Mouse (Mus musculus): ENCODE data around the gene Kcnj5.
A peak's percentile ranks its signal among the peaks of the same experiment; 100 is the strongest.

Gene Kcnj5

DNA sequence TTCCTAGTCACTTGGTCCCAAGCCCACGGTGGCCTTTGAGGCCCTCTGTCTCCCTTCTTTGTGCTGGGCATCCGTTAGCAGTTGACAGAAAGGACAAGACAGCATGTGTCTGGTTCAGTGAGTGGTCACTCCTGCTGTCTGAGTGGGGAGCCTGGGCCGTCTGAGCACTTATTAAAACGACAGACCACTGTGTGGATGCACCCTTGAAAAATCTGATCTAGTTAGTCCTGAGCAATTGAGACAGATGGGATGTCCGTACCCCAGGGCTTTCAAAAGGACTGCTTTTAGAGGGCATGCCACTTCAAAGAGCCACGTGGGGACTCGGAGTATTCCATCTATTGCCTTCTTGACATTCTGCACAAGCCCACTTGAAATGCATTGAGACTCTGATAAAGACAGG is 20.5 kb downstream of the Kcnj5 start:
- no peak for DNase-seq (ENCODE audit: extremely low read depth, low read depth, low spot score)

DNA sequence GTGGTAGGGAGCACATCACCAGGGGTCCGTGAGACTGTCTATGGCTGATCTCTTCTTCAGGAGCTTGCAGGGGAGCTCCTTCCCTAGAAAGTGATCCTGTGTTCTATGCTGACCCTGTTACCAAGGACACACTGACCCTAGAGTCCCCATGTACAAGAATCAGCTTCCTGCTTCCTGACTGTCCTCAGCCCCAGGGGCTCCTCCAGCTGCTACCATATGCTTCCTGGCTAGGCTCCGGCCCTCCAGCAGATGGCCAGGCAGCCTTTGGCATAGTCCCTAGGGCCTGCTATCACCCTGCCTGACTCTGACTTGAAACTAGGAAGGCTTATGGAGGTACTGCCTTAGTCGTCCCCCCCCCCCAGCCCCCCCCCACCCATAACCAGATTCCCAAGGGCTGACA is 24.0 kb downstream of the Kcnj5 start:
- DNase-seq (ENCODE audit: extremely low read depth, low read depth, low spot score): no peak

DNA sequence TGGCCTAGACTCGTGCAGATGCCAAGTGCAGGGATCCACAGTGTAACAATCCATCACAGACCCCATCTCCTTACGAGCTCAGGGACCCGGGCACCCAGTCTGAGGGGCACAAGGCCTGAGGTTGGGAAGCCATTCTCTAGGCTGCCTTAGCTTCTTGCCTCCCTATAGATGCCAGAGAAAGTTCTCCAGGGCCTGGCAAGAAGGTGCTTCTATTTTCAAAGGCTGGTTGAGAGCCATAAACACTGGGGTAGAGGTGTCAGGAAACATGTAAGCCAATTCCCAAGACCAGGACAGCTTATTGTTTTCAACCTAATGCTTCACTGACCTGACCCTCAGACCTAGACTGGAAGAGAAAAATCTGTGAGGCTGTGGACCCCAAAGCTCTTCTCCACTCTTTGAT is 28.2 kb downstream of the Kcnj5 start:
- no peak for DNase-seq (ENCODE audit: extremely low read depth, low read depth, low spot score)

DNA sequence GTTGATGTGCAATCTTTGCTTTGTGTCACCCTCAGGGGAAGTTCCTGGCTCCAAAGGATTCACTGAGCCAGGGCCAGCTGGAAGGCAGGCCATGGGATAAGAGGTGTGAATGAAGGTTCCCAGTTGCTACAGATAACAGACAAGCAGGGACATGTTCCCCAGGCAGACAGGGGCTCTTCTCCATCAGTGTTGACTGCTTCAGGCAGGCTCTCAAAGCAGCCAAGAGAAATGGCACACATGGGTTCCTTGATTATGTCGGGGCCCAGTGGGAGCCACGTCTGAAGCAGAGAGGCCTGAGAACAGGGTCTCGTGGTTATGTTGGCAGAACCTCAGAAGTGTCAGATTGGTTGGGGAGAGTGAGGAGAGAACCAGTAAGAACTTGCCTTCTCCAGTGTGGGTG is 30.1 kb downstream of the Kcnj5 start:
- DNase-seq (ENCODE audit: extremely low read depth, low read depth, low spot score): peak; percentile 49

DNA sequence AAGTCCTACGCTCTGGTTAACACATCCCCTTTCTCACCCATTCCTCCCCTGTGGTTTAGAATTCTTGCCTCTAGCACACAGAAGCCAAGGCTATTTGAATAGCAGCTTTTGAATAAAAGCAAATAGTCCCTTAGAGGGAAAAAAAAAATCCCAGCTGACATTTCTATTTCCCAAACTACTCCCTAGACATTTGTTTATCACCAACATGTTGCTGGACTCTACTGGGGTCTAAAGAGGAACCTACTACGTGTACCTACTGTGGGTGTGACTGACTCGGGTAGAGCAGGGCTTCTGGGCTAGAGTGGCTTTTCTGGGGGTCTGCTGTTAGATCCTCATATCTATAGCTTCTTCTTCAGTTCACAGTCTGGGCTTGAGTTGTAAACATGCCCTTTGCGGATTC is 31.9 kb downstream of the Kcnj5 start:
- DNase-seq (ENCODE audit: extremely low read depth, low read depth, low spot score): no peak

DNA sequence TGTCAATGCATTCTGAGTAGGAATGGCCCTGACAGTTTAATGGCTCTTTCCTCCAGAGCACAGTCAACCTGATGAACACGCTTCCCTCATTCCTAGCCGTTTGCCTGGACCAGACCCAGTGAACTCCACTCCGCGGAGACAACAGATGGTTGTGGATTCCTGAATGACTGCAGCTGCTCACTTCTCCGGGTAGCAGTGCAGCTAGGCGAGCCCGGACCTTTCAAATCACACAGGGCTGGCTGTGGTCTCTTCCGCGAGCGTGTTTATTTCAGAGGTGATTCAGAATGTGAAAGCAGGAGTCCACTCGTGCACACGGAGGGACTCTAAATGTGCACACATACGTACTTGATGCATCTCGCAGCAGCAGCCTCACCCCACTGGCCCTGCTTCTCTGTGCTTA is 32.4 kb downstream of the Kcnj5 start:
- DNase-seq (ENCODE audit: extremely low read depth, low read depth, low spot score): no peak

DNA sequence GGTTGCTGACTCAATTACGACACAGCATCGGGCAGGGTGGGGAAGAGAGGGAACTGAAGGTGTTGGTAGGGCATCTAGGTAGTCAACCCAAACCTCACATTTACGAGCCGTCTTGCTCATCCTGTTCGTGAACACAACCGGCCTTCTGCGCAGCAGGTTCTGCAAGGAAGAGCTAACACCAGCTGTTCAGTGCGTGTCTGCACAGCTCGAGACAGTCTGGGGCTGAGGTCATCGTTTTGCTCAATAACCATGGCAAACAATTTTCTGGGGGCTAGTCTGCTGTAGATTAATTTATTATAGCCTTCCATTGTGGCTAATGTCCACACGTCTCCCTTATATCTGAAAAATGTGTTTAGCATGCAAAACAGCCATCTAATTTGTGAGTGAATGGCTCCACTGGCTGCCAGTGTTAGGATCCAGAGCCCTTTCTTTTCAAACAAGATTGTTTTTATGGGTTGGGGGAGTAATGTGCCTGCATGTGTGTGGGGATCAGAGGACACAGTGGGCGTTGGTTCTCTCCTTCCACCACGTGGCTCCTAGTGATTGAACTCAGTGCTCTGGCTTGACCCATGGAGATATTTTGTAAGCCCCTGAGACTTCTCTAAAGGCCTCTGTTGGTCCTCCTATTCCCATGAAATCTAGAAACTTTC is 41.5 kb downstream of the Kcnj5 start:
- no peak for DNase-seq (ENCODE audit: extremely low read depth, low read depth, low spot score)

DNA sequence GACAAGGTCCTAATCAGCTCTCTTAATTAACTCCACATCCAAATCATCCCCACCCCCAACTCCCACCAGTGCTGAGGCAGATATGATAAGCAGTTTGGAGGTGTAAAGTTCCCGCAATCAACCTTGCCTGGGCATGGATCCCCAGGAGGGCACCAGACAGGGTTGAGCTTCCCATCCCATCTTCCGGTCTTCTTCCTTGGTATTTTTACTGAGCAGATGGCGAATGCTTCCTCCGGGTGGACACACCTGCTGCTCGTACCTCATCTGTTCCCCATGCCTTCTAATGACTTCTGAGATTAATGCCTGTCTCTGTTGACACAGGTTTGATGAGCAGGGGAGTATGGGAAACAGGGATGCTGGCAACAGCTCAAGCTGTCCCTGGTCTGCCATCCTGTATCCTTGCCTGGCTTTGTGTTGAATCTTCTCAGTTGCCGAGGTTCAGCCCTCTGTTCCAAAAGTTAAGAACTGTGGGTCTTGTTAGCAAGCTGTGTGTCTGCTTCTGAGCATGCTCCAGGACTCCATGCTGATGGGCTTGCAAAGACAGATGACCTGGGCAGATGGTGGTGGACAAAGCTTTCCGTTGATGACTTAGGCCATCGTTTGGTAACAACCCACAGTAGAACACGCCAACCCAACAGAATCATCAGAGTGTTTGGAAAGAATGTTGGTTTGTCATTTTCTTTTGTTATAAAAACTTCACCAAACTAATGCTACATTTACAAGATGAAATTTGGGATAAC is 48.9 kb downstream of the Kcnj5 start:
- no peak for DNase-seq (ENCODE audit: extremely low read depth, low read depth, low spot score)

DNA sequence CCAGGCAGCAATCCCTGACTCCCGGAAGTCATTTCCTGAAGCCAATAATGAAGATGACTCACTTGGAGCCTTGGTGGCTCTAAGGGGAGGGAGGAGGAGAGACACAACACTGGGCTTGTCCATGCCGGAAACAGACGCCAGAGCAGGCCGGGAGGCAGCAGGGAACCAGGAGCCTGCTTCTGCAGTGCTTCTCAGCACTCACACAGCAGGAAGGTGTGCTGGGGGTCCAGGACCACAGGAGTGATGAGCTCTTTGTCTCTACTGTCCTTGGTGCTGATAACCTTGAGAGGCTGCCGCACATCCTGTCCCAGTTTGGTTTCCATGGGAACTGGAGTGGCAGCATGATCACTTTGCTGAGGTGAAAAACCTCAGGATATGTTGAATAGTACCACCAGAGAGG is 51.5 kb downstream of the Kcnj5 start:
- no peak for DNase-seq (ENCODE audit: extremely low read depth, low read depth, low spot score)

DNA sequence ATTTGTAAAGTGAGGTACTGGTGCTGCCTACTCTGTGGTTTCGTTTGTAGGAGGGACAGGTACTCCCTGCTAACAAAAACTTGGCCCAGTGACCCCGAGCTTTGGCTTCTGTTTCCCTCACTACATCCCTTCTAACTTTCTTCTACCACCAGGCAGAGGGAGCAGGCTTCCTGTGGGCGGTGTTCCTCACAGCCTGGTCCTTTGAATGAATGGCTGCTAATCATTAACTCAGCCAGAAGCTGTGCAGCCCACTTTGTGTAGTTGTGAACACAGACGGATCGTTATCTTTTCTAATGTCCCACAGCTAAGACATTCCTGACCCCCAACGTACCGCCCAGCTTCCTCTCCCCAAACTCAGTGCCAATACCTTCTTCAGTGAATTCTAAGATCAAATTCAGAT is 52.5 kb downstream of the Kcnj5 start:
- no peak for DNase-seq (ENCODE audit: extremely low read depth, low read depth, low spot score)

DNA sequence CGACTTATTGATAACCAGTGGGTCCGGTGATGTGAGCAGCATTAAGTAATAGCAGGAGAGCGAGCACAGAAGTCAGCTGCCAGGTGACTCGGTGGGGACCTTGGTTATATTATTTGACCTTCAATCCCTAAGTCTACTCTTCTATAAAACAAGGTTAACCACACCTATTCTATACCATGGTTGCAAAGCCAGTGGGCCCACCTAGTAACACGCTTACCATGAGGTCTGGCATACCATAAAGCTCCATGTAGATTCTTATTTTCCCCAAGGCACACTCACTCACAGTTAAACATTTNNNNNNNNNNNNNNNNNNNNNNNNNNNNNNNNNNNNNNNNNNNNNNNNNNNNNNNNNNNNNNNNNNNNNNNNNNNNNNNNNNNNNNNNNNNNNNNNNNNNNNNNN is 60.6 kb downstream of the Kcnj5 start:
- no peak for DNase-seq (ENCODE audit: extremely low read depth, low read depth, low spot score)

DNA sequence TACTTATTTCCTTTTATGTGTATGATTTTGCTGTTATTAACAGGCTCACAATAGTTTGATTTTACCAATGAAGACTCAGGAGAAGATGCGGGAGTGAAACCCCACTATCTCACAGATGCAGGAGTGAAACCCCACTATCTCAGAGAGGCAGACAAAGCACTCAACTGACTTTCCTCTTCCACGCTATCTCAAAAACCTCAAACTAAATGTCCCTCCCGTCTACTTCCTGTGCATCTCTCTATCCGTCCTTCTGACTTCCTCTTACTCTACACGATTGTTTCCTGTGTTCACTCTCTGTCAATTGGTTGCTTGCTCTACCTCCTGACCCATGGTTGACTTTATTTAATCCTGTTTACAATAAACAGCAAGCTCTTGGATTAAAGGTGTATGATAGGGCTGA is 63.7 kb downstream of the Kcnj5 start:
- DNase-seq (ENCODE audit: extremely low read depth, low read depth, low spot score): no peak

DNA sequence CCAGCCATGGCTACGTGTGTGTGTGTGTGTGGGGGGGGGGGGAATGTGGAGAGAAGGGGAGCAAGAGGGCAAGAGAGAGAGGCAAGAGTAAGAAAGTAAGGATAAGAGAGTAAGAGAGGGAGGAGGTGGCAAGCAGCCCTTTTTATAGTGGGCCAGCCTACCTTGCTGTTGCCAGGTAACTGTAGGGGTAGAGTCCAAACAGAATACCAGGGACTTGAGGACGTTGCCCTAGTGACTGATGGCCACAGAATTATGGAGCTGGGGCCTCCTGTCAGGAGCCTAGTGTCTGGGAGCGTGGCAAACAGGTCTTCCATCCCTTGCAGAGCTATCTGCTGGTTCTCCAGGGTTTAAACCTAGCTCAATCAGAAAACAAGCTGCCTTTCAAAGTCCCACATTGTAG is 64.4 kb downstream of the Kcnj5 start:
- no peak for DNase-seq (ENCODE audit: extremely low read depth, low read depth, low spot score)

DNA sequence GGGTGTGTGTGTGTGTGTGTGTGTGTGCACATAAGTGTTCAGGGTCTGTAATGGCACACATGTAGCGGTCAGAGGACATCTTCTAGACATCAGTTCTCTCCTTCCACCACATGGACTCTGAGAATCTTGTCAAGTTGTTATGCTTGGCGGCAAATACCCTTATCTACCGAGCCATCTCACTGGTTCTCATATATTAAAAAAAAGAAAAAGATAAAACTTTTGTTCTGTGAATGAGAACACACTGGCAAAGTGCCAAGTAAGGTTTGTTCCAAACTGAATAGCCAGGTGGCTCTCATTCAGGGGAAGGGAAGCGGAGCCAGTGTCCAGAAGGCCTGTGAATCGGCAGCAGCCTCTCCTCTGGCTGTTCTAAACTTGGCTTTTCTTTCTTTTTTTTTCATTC is 66.1 kb downstream of the Kcnj5 start:
- DNase-seq (ENCODE audit: extremely low read depth, low read depth, low spot score): no peak

DNA sequence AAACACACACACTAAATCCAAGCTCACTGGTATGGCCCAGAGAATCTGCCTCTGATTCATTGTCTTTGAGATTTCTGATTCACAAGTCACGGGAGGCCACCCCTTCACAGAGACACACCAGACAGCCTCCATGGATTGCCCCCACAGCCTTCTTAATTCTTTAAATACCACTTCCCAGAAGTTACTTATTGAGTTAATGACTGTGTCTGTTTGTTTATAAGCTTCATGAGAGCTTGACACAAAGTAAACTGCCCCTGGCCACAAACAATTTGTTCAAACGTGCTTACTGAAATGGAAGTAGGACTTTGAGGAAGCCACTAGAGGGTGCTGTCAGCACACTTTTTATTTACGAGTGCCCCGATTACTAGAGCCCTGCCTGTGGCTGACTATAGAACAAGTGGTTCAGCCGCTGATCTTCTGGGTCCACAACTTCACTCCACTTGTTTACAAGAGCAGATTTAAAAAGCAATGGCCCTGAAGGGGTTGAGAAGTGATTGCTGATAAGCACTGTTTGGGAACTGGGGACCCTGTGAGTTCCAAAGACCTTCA is 72.2 kb downstream of the Kcnj5 start:
- no peak for DNase-seq (ENCODE audit: extremely low read depth, low read depth, low spot score)
